Mouse (Mus musculus) lung, postnatal 14 days (tissue): ENCODE measurements around the gene Baiap2l1.
A peak's percentile ranks its signal among the peaks of the same experiment; 100 is the strongest.

ENCODE experiments used
- DNase-seq: peaks from one replicate; pipeline ENCODE4 v3.0.0; 2021

Gene Baiap2l1

GRCm38 (mm10) chr5:144222811-144223502 lies 135.0 kb downstream of the Baiap2l1 start:
- DNase-seq: peak; percentile 78

GRCm38 (mm10) chr5:144221305-144221704 lies 136.6 kb downstream of the Baiap2l1 start:
- DNase-seq: peak; percentile 31

- no peak for DNase-seq
Observed at GRCm38 (mm10) chr5:144219936-144220335, 138.0 kb downstream of the Baiap2l1 start.

- DNase-seq: peak; percentile 22
Observed at GRCm38 (mm10) chr5:144219306-144219705, 138.6 kb downstream of the Baiap2l1 start.

GRCm38 (mm10) chr5:144218061-144218460 lies 139.9 kb downstream of the Baiap2l1 start:
- no peak for DNase-seq

DNA sequence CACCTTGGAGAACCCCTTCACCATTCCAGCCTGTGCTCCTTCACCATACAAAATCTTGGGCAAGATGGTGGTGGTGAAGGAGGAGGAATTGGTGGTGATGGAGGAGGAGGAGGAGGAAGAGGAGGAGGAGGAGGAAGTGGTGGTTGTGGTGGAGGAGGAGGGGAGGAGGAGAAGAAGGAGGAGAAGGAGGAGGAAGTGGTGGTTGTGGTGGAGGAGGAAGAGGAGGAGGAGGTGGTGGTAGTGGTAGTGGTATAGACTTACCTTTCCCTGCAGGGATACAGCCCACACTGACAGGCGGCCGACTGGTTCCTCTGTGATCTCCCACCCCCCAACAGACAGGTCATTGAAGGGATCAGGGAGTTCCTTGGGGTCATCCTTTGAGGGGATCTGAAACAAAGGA lies 141.9 kb downstream of the Baiap2l1 start:
- DNase-seq: no peak
